Mouse (Mus musculus) hindbrain, postnatal 0 days (tissue): ENCODE results near the gene Tbc1d2b. TPM values are rescaled to one million over a fixed set of nuclear protein-coding genes. Genes with fewer than 3 reads are reported as not detected.

Experiments used
- ATAC-seq: fragments of 200-750 bp; cut with Nextera tagmentation; 2 replicates; pipeline ENCODE4 v1.8.0; 2017; ENCODE audit warnings: mild to moderate bottlenecking, moderate TSS enrichment, moderate library complexity
- DNase-seq: peaks from one replicate; pipeline ENCODE4 v3.0.0-alpha.2; 2015; ENCODE audit warnings: low spot score
- H3K27ac ChIP-seq: fragments of 300-500 bp; sonication (generic); 2 replicates; pipeline ENCODE4 v1.5.1; 2014; ENCODE audit warnings: mild to moderate bottlenecking
- H3K27me3 ChIP-seq: fragments of 300-500 bp; sonication (generic); 2 replicates; pipeline ENCODE4 v1.6.1; 2014; ENCODE audit warnings: low read length, mixed read lengths; ENCODE audit not compliant: insufficient read depth
- H3K36me3 ChIP-seq: fragments of 300-500 bp; sonication (generic); 2 replicates; pipeline ENCODE4 v1.6.1; 2014; ENCODE audit warnings: low read length, mixed read lengths; ENCODE audit not compliant: insufficient read depth
- H3K4me1 ChIP-seq: fragments of 300-500 bp; sonication (generic); 2 replicates; pipeline ENCODE4 v1.6.1; 2014; ENCODE audit warnings: antibody characterized with exemption, low read length, mixed read lengths; ENCODE audit not compliant: insufficient read depth
- H3K4me2 ChIP-seq: fragments of 300-500 bp; sonication (generic); 2 replicates; pipeline ENCODE4 v1.6.1; 2014; ENCODE audit warnings: low read depth, mild to moderate bottlenecking, low read length, moderate library complexity, mixed read lengths
- H3K4me3 ChIP-seq: fragments of 300-500 bp; sonication (generic); 2 replicates; pipeline ENCODE4 v1.5.1; 2014; ENCODE audit warnings: low read length
- H3K9ac ChIP-seq: fragments of 300-500 bp; sonication (generic); replicated peaks from 2 replicates; pipeline ENCODE4 v1.6.1; 2014; ENCODE audit warnings: mild to moderate bottlenecking, low read length, moderate library complexity, mixed read lengths
- H3K9me3 ChIP-seq: fragments of 300-500 bp; sonication (generic); 2 replicates; pipeline ENCODE4 v1.6.1; 2016; ENCODE audit warnings: low read length, mixed read lengths
- CTCF ChIP-seq: IDR thresholded peaks from 2 replicates; pipeline ENCODE4 v1.5.1; 2016; ENCODE audit warnings: antibody characterized with exemption, control low read depth, low read depth
- WGBS: fragments of 180-500 bp; shearing (Covaris S2); extraction: QIAGEN DNeasy Blood & Tissue Kit; methylation state at CpG from one replicate; pipeline ENCODE4 v1.1.7; 2014; 5-methylcytosine and 5-hydroxymethylcytosine counted together
- polyA plus RNA-seq: library from polyadenylated mRNA; unstranded; fragments of >200 nt; fragmentation: Nextera tagmentation; extraction: Ambion mirVana; gene quantifications from 2 replicates; pipeline ENCODE4 v1.2.1, GENCODE M21; 2015
- total RNA-seq: library from RNA; depleted of rRNA; stranded (reverse); fragments of >200 nt; gene quantifications from 2 replicates; pipeline ENCODE4 v1.2.3, GENCODE M21; 2014

The Tbc1d2b gene
- total and polyA plus RNA-seq, 2 experiments from 2014 or later, result 4.1 to 17.7 TPM

GRCm38 (mm10) chr9:90200501-90200900 is 70.1 kb downstream of the Tbc1d2b start:
- Histone ChIP-seq H3K4me3 (no peak overlapping the region), H3K36me3 (peaks cover 16% of the 10 kb centered on the region; the same call in 1 of the 2 replicates), H3K27me3 (no peaks in the 10 kb centered on the region), H3K9ac (no peak overlapping the region), H3K4me1 (no peaks in the 10 kb centered on the region), H3K9me3 (no peaks in the 10 kb centered on the region), H3K27ac (no peak overlapping the region), H3K4me2 (no peak overlapping the region)
- no peak for ATAC-seq
- 95% methylated on average over 4 of the region's 4 CpGs for WGBS
- no peak for TF ChIP-seq CTCF
- no peak for DNase-seq

GRCm38 (mm10) chr9:90199611-90200010 is 71.0 kb downstream of the Tbc1d2b start:
- H3K36me3 ChIP-seq, result peaks cover 8% of the 10 kb centered on the region; the same call in 1 of the 2 replicates
- ATAC-seq, result no peak
- 89% methylated on average over 18 of the region's 18 CpGs for WGBS
- no peaks in the 10 kb centered on the region for H3K4me1 ChIP-seq
- H3K9me3 ChIP-seq, result no peaks in the 10 kb centered on the region
- TF ChIP-seq CTCF, result no peak
- DNase-seq, result no peak
- H3K4me3 ChIP-seq, result no peak overlapping the region
- H3K9ac ChIP-seq, result no peak overlapping the region
- H3K27ac ChIP-seq, result no peak overlapping the region
- no peak overlapping the region for H3K4me2 ChIP-seq
- H3K27me3 ChIP-seq, result no peaks in the 10 kb centered on the region

GRCm38 (mm10) chr9:90198531-90199449 is 71.8 kb downstream of the Tbc1d2b start:
- TF ChIP-seq CTCF, result no peak
- ATAC-seq (no peak), DNase-seq (peak; percentile 28)
- Histone ChIP-seq H3K4me1 (no peaks in the 10 kb centered on the region), H3K9me3 (no peaks in the 10 kb centered on the region), H3K27me3 (no peaks in the 10 kb centered on the region), H3K27ac (no peak overlapping the region; the same call in 1 of the 2 replicates), H3K9ac (no peak overlapping the region), H3K36me3 (0 out of 2 replicates have a peak, but pooled peaks cover 6% of the 10 kb centered on the region), H3K4me2 (no peak overlapping the region), H3K4me3 (no peak overlapping the region)
- 63% methylated on average over 10 of the region's 10 CpGs for WGBS

GRCm38 (mm10) chr9:90197866-90198383 is 72.7 kb downstream of the Tbc1d2b start:
- Histone ChIP-seq H3K4me1 (no peaks in the 10 kb centered on the region), H3K9me3 (no peaks in the 10 kb centered on the region), H3K9ac (0 out of 2 replicates have a peak overlapping the region, but pooled peaks have one; percentile 5), H3K27ac (no peak overlapping the region), H3K4me2 (no peak overlapping the region), H3K36me3 (0 out of 2 replicates have a peak, but pooled peaks cover 6% of the 10 kb centered on the region), H3K27me3 (no peaks in the 10 kb centered on the region), H3K4me3 (no peak overlapping the region)
- no peak for DNase-seq
- 78% methylated on average over 7 of the region's 7 CpGs for whole genome bisulfite sequencing
- ATAC-seq, result 0 out of 2 replicates have a peak, but pooled peaks have one; percentile 6
- TF ChIP-seq CTCF, result no peak

- 0 out of 2 replicates have a peak, but pooled peaks cover 6% of the 10 kb centered on the region for H3K36me3 ChIP-seq
- 77% methylated on average over 7 of the region's 7 CpGs for WGBS
These were observed 73.4 kb downstream of the Tbc1d2b start for GRCm38 (mm10) chr9:90197116-90197665.

GRCm38 (mm10) chr9:90196262-90196661 is 74.3 kb downstream of the Tbc1d2b start:
- DNase-seq, result no peak

More at GRCm38 (mm10) chr9:90197116-90197665, 73.4 kb downstream of the Tbc1d2b start:
- no peaks in the 10 kb centered on the region for H3K27me3 ChIP-seq
- H3K4me1 ChIP-seq, result no peaks in the 10 kb centered on the region
- no peak overlapping the region for H3K4me2 ChIP-seq
- H3K9me3 ChIP-seq, result no peaks in the 10 kb centered on the region
- H3K4me3 ChIP-seq, result no peak overlapping the region
- no peak overlapping the region for H3K27ac ChIP-seq
- TF ChIP-seq CTCF, result no peak
- no peak overlapping the region for H3K9ac ChIP-seq
- no peak for DNase-seq
- no peak for ATAC-seq

More at GRCm38 (mm10) chr9:90196262-90196661, 74.3 kb downstream of the Tbc1d2b start:
- ATAC-seq, result no peak
- Histone ChIP-seq H3K27me3 (no peaks in the 10 kb centered on the region), H3K36me3 (0 out of 2 replicates have a peak, but pooled peaks cover 6% of the 10 kb centered on the region), H3K9me3 (no peaks in the 10 kb centered on the region), H3K27ac (no peak overlapping the region), H3K9ac (no peak overlapping the region), H3K4me1 (no peaks in the 10 kb centered on the region), H3K4me3 (no peak overlapping the region), H3K4me2 (no peak overlapping the region)
- TF ChIP-seq CTCF, result no peak
- 76% methylated on average over 7 of the region's 7 CpGs for WGBS
